Mouse (Mus musculus): Measurements from ENCODE around the gene Cobll1. TPM values are rescaled to one million over a fixed set of nuclear protein-coding genes. Genes with fewer than 3 reads are reported as not detected.

The Cobll1 gene
- polyA plus RNA-seq, 1 experiment from 2014 or later = 3.3 TPM

DNA sequence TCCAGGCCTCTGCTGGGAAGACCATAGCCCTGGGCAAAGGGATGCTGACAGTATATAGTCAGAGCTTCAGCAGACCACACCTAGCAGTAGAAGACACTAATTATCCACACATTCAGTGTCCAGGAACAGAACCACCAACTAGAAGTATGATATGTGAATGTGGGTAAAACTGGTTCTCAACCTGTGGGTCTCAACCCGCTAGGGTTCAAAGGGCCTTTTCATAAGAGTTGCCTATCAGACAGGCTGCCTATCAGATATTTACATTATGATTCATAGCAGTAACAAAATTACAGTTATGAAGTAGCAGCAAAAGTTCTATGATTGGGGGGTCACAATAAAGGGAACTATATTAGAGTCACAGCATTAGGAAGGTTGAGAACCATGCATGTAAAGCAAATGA is 24.6 kb downstream of the Cobll1 start:
- Histone ChIP-seq H3K27ac (ENCODE audit: low read length) (no peak overlapping the region), H3K4me3 (ENCODE audit: low read depth, low read length) (no peak overlapping the region), H3K4me1 (ENCODE audit: control insufficient read depth, insufficient read depth, low read length) (peaks cover 2% of the 10 kb centered on the region; the same call in 1 of the 2 replicates), H3K9me3 (replicated peaks; ENCODE audit: control insufficient read depth, low read length, poor library complexity, severe bottlenecking) (no peaks in the 10 kb centered on the region), H3K36me3 (ENCODE audit: control insufficient read depth, insufficient read depth, low read length) (no peaks in the 10 kb centered on the region), H3K27me3 (ENCODE audit: control insufficient read depth, insufficient read depth, low read depth, low read length) (no peaks in the 10 kb centered on the region), H3K4me2 (ENCODE audit: low read length) (no peak overlapping the region), H3K9ac (ENCODE audit: low read depth, low read length) (no peak overlapping the region)
- 97% methylated on average over 1 of the region's 1 CpGs for WGBS
- ATAC-seq = no peak

DNA sequence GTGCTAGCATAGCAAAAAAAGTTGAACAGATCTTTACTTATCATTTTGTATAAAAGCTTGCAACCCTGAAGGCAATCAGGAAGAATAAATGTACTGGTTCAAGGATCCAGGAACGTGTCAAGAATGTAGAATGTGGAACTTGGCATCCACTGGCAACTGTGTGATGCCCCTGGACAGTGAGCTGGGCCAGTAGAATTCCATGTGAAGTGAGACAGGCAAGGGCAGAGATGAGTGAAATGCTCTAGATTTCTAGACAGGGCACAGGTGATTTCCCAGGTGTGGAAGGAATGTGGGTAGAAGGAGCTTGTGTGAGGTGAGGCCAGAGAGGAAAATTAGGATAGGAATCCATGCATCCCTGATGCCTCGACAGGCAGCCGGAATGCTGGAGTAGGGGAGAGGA is 25.5 kb downstream of the Cobll1 start:
- H3K27me3 ChIP-seq (ENCODE audit: control insufficient read depth, insufficient read depth, low read depth, low read length) = no peaks in the 10 kb centered on the region
- WGBS = 90% methylated on average over 3 of the region's 3 CpGs
- H3K4me1 ChIP-seq (ENCODE audit: control insufficient read depth, insufficient read depth, low read length) = peaks cover 2% of the 10 kb centered on the region; the same call in 1 of the 2 replicates
- H3K27ac ChIP-seq (ENCODE audit: low read length) = no peak overlapping the region
- no peak overlapping the region for H3K4me2 ChIP-seq (ENCODE audit: low read length)
- no peaks in the 10 kb centered on the region for H3K9me3 ChIP-seq (replicated peaks; ENCODE audit: control insufficient read depth, low read length, poor library complexity, severe bottlenecking)
- H3K4me3 ChIP-seq (ENCODE audit: low read depth, low read length) = no peak overlapping the region
- no peaks in the 10 kb centered on the region for H3K36me3 ChIP-seq (ENCODE audit: control insufficient read depth, insufficient read depth, low read length)
- H3K9ac ChIP-seq (ENCODE audit: low read depth, low read length) = no peak overlapping the region
- ATAC-seq = no peak

DNA sequence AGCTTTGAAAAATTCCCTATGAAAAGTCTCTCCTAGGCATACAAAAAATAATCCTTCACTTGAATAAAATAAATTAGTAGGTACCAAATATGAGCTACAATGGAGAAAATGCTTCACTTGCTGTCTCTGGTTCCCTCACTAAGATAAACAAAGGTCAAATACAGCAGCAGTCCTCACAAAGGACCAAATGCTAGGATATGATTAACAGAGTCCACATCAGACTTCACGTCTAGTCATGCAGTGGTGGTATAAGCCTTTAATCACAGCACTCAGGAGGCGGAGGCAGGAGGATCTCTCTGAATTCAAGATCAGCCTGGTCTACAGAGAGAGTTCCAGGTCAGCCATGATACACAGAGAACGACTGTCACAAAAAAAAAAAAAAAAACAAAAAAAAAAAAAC is 27.6 kb downstream of the Cobll1 start:
- 89% methylated on average over 3 of the region's 3 CpGs for WGBS
- no peak overlapping the region for H3K27ac ChIP-seq (ENCODE audit: low read length)
- no peak overlapping the region for H3K9ac ChIP-seq (ENCODE audit: low read depth, low read length)
- no peak for ATAC-seq
- H3K4me3 ChIP-seq (ENCODE audit: low read depth, low read length) = no peak overlapping the region
- peaks cover 2% of the 10 kb centered on the region; the same call in 1 of the 2 replicates for H3K4me1 ChIP-seq (ENCODE audit: control insufficient read depth, insufficient read depth, low read length)
- no peaks in the 10 kb centered on the region for H3K36me3 ChIP-seq (ENCODE audit: control insufficient read depth, insufficient read depth, low read length)
- H3K27me3 ChIP-seq (ENCODE audit: control insufficient read depth, insufficient read depth, low read depth, low read length) = no peaks in the 10 kb centered on the region
- H3K9me3 ChIP-seq (replicated peaks; ENCODE audit: control insufficient read depth, low read length, poor library complexity, severe bottlenecking) = no peaks in the 10 kb centered on the region
- H3K4me2 ChIP-seq (ENCODE audit: low read length) = no peak overlapping the region

DNA sequence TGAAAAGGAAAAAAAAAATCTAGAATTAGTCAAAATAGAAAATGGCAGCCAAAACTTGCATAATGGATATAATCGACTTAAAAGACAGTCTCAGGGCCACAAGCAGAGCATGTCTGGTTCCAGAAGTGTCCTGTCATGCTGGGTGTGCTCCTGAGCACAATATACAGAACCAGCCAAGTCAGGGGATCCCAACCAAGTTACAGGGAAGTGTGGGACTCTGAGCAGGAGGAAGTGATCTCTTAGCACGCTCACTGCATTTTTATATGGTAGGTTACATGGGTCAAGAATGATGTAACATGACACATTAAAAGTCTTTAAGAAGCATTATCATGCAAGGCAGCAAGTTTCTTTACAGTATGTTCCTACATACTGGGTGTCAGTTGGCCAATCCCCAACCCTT is 31.5 kb downstream of the Cobll1 start:
- no peaks in the 10 kb centered on the region for H3K9me3 ChIP-seq (replicated peaks; ENCODE audit: control insufficient read depth, low read length, poor library complexity, severe bottlenecking)
- H3K9ac ChIP-seq (ENCODE audit: low read depth, low read length) = no peak overlapping the region
- no peak overlapping the region for H3K27ac ChIP-seq (ENCODE audit: low read length)
- peaks cover 2% of the 10 kb centered on the region; the same call in 1 of the 2 replicates for H3K4me1 ChIP-seq (ENCODE audit: control insufficient read depth, insufficient read depth, low read length)
- no peak for ATAC-seq
- H3K4me3 ChIP-seq (ENCODE audit: low read depth, low read length) = no peak overlapping the region
- H3K27me3 ChIP-seq (ENCODE audit: control insufficient read depth, insufficient read depth, low read depth, low read length) = no peaks in the 10 kb centered on the region
- no peaks in the 10 kb centered on the region for H3K36me3 ChIP-seq (ENCODE audit: control insufficient read depth, insufficient read depth, low read length)
- no peak overlapping the region for H3K4me2 ChIP-seq (ENCODE audit: low read length)
- WGBS = 71% methylated on average over 2 of the region's 2 CpGs

DNA sequence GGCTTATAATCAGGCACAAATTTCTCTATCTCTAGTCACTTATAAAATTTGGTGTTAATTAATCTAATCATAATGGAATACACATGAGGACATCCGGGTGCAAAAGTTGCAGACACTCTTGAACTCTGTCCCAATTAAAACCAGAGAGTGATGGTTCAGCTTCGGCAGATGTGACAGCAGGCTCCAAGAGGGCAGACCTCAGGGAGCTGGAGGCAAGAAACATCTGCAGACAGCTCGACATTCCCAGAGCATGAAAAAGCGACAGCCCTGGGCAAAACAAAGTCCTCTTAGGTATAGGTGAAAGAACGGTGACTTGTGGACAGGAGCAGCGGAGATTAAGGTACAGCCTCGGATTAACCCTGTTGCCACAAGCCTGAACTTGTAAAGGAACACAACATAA is 35.5 kb downstream of the Cobll1 start:
- Histone ChIP-seq H3K36me3 (ENCODE audit: control insufficient read depth, insufficient read depth, low read length) (no peaks in the 10 kb centered on the region), H3K9ac (ENCODE audit: low read depth, low read length) (no peak overlapping the region), H3K4me1 (ENCODE audit: control insufficient read depth, insufficient read depth, low read length) (no peaks in the 10 kb centered on the region), H3K4me2 (ENCODE audit: low read length) (no peak overlapping the region), H3K27me3 (ENCODE audit: control insufficient read depth, insufficient read depth, low read depth, low read length) (no peaks in the 10 kb centered on the region), H3K27ac (ENCODE audit: low read length) (no peak overlapping the region), H3K9me3 (replicated peaks; ENCODE audit: control insufficient read depth, low read length, poor library complexity, severe bottlenecking) (no peaks in the 10 kb centered on the region), H3K4me3 (ENCODE audit: low read depth, low read length) (no peak overlapping the region)
- 74% methylated on average over 7 of the region's 7 CpGs for WGBS
- no peak for ATAC-seq

DNA sequence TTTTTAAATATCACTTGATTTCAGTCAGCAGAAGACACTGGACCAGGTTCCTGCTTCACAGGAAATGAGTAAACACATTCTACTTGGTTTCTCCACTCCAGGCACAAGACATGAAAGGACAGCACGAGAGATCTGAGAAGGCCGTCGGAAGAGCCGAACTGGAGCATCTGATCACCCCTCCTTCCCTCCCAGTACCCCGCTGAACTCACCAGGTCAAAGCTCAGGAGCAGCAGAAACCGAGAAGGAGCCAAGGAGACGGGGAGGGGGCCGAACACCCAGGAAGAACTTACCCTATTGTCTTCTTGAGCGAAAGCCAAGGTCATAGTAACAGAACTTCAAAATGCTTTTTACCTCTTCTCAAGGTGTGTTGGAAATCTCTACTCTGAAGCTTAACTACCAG is 39.5 kb downstream of the Cobll1 start:
- Histone ChIP-seq H3K27ac (ENCODE audit: low read length) (no peak overlapping the region), H3K9me3 (replicated peaks; ENCODE audit: control insufficient read depth, low read length, poor library complexity, severe bottlenecking) (no peaks in the 10 kb centered on the region), H3K36me3 (ENCODE audit: control insufficient read depth, insufficient read depth, low read length) (no peaks in the 10 kb centered on the region), H3K9ac (ENCODE audit: low read depth, low read length) (no peak overlapping the region), H3K4me2 (ENCODE audit: low read length) (no peak overlapping the region), H3K4me1 (ENCODE audit: control insufficient read depth, insufficient read depth, low read length) (no peaks in the 10 kb centered on the region), H3K4me3 (ENCODE audit: low read depth, low read length) (no peak overlapping the region), H3K27me3 (ENCODE audit: control insufficient read depth, insufficient read depth, low read depth, low read length) (no peaks in the 10 kb centered on the region)
- ATAC-seq = no peak
- WGBS = 83% methylated on average over 9 of the region's 9 CpGs

DNA sequence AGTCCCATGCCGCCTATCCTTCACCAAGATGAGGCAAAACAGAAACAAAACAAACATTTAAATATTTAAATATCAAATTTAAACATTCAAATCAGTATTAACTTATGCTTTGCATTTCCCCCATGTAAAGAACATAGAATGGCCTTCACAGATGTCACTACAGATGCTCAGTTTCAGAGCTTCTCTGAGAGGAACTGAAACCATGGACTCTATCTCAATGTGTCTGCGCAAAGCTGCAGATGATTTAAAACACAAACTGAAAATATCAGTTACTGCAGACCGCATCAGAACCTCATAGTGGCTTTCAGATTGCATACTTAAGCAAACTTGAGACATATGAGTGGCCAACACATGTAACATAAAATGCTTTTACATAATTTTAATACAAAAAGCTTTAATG is 40.6 kb downstream of the Cobll1 start:
- H3K36me3 ChIP-seq (ENCODE audit: control insufficient read depth, insufficient read depth, low read length) = no peaks in the 10 kb centered on the region
- H3K27ac ChIP-seq (ENCODE audit: low read length) = no peak overlapping the region
- no peak overlapping the region for H3K4me3 ChIP-seq (ENCODE audit: low read depth, low read length)
- no peak for ATAC-seq
- no peaks in the 10 kb centered on the region for H3K9me3 ChIP-seq (replicated peaks; ENCODE audit: control insufficient read depth, low read length, poor library complexity, severe bottlenecking)
- no peaks in the 10 kb centered on the region for H3K4me1 ChIP-seq (ENCODE audit: control insufficient read depth, insufficient read depth, low read length)
- no peak overlapping the region for H3K4me2 ChIP-seq (ENCODE audit: low read length)
- H3K27me3 ChIP-seq (ENCODE audit: control insufficient read depth, insufficient read depth, low read depth, low read length) = no peaks in the 10 kb centered on the region
- no peak overlapping the region for H3K9ac ChIP-seq (ENCODE audit: low read depth, low read length)
- WGBS = 98% methylated on average over 3 of the region's 3 CpGs

DNA sequence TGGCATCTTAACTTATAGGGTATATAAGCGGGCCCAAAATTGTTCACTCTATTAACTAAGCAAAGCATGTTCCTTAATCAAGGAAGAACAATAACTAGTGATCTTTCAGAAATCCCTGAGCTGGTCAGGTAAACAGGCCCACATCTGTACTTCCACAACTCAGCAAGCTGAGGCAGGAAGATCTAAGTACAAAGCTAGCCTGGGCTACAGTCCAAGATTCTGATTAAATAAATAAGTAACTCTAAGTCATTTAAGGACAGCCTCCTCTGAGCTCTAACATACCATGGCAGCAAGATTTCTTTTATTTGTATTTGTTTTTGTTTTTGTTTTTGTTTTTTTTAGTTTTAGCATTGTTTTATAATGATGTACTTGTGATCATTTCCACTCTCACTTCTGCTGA is 42.2 kb downstream of the Cobll1 start:
- no peak overlapping the region for H3K4me3 ChIP-seq (ENCODE audit: low read depth, low read length)
- no peak overlapping the region for H3K27ac ChIP-seq (ENCODE audit: low read length)
- no peaks in the 10 kb centered on the region for H3K9me3 ChIP-seq (replicated peaks; ENCODE audit: control insufficient read depth, low read length, poor library complexity, severe bottlenecking)
- H3K4me1 ChIP-seq (ENCODE audit: control insufficient read depth, insufficient read depth, low read length) = no peaks in the 10 kb centered on the region
- no peak overlapping the region for H3K4me2 ChIP-seq (ENCODE audit: low read length)
- 98% methylated on average over 1 of the region's 1 CpGs for WGBS
- no peaks in the 10 kb centered on the region for H3K27me3 ChIP-seq (ENCODE audit: control insufficient read depth, insufficient read depth, low read depth, low read length)
- no peaks in the 10 kb centered on the region for H3K36me3 ChIP-seq (ENCODE audit: control insufficient read depth, insufficient read depth, low read length)
- ATAC-seq = no peak
- H3K9ac ChIP-seq (ENCODE audit: low read depth, low read length) = no peak overlapping the region

DNA sequence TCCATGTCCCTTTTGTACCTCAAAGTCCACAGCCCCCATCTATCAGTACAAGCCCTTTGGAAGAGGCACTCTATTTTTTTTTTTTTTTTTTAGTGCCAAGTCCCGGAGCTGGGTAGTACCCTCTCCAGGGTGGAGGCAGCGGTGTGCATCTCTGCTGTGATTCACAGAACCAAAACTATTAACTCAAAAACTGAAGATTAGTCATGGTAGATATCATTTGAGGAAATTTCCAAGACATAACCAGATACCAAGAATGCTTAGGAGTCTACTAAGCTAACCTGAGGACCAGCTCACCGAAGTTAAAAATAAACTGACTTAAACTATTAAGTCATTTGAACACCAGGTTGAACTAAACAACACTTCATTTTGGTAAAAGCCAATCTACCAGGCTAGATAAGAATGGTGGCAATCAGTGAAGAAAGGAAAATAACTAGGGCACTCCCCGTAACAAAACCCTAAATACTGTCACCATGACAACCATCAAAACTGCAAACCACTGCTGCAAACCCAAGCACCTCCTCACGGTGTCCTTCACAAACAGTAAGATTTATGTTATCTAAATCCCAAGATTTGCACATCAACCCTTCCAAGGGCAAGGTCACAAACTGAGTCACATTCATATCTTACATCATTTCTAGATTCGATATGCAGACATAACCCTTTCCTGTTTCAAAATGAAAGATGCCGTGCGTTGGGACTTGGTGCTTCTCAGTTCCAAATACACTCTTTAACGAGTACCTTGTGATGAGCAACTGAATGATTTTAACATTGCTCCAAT is 43.8 kb downstream of the Cobll1 start:
- no peak overlapping the region for H3K27ac ChIP-seq (ENCODE audit: low read length)
- H3K36me3 ChIP-seq (ENCODE audit: control insufficient read depth, insufficient read depth, low read length) = no peaks in the 10 kb centered on the region
- WGBS = 81% methylated on average over 9 of the region's 9 CpGs
- no peak overlapping the region for H3K4me3 ChIP-seq (ENCODE audit: low read depth, low read length)
- no peaks in the 10 kb centered on the region for H3K27me3 ChIP-seq (ENCODE audit: control insufficient read depth, insufficient read depth, low read depth, low read length)
- no peak for ATAC-seq
- no peak overlapping the region for H3K4me2 ChIP-seq (ENCODE audit: low read length)
- H3K9me3 ChIP-seq (replicated peaks; ENCODE audit: control insufficient read depth, low read length, poor library complexity, severe bottlenecking) = no peaks in the 10 kb centered on the region
- H3K4me1 ChIP-seq (ENCODE audit: control insufficient read depth, insufficient read depth, low read length) = no peaks in the 10 kb centered on the region
- H3K9ac ChIP-seq (ENCODE audit: low read depth, low read length) = no peak overlapping the region

Data from midbrain, embryonic 16.5 days (tissue).